Mouse (Mus musculus): ENCODE results near the gene Sele. TPM values are rescaled to one million over a fixed set of nuclear protein-coding genes. Genes with fewer than 3 reads are reported as not detected.

The Sele gene
- polyA plus RNA-seq, 1 experiment from 2014 or later = not detected

DNA sequence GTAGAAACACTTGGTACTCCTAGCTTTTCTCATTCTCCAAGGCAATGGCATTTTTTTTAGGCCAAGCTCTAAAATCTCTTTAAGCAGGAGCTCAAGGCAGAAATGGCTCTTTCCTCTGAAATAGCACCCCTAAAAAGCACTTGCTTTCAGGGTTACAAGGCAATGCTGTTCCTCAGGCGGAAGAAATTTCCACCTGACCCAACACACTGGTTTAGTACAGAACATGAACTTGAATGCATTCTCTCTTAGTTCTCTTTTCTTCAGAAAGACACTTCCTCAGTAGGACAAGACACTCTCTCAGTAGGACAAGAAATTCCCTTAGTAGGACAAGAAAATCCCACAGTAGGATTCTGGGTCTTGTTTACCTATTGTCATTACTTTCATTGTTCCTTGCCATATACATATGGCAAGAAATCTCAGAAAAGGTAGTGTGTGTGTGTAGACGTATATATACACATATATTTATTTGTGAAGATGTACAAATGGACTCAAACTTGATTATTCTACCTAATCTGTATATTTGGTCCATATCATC is 26.6 kb downstream of the Sele start:
- Histone ChIP-seq H3K9me3 (ENCODE audit: control insufficient read depth, low read length) (no peaks in the 10 kb centered on the region), H3K27ac (replicated peaks; ENCODE audit: low read depth, low read length) (no peak overlapping the region), H3K4me1 (ENCODE audit: control insufficient read depth, insufficient read depth, low read length) (no peaks in the 10 kb centered on the region), H3K4me3 (ENCODE audit: low read depth, low read length) (no peak overlapping the region), H3K27me3 (ENCODE audit: control insufficient read depth, insufficient read depth, low read length) (no peaks in the 10 kb centered on the region), H3K9ac (ENCODE audit: low read length) (no peak overlapping the region), H3K36me3 (ENCODE audit: control insufficient read depth, insufficient read depth, low read length) (no peaks in the 10 kb centered on the region), H3K4me2 (ENCODE audit: low read depth, severe bottlenecking) (no peak overlapping the region)
- DNase-seq (ENCODE audit: low spot score) = no peak
- WGBS = 95% methylated on average over 2 of the region's 2 CpGs
- ATAC-seq (ENCODE audit: insufficient number of reproducible peaks, low FRiP score, low TSS enrichment, low read depth) = no peak

- H3K4me1 ChIP-seq (ENCODE audit: control insufficient read depth, insufficient read depth, low read length) = no peaks in the 10 kb centered on the region
- ATAC-seq (ENCODE audit: insufficient number of reproducible peaks, low FRiP score, low TSS enrichment, low read depth) = no peak
- WGBS = 86% methylated on average over 1 of the region's 1 CpGs
- H3K27ac ChIP-seq (replicated peaks; ENCODE audit: low read depth, low read length) = no peak overlapping the region
- no peak for DNase-seq (ENCODE audit: low spot score)
- no peak overlapping the region for H3K4me2 ChIP-seq (ENCODE audit: low read depth, severe bottlenecking)
- no peaks in the 10 kb centered on the region for H3K36me3 ChIP-seq (ENCODE audit: control insufficient read depth, insufficient read depth, low read length)
- no peaks in the 10 kb centered on the region for H3K9me3 ChIP-seq (ENCODE audit: control insufficient read depth, low read length)
- no peaks in the 10 kb centered on the region for H3K27me3 ChIP-seq (ENCODE audit: control insufficient read depth, insufficient read depth, low read length)
- no peak overlapping the region for H3K4me3 ChIP-seq (ENCODE audit: low read depth, low read length)
- no peak overlapping the region for H3K9ac ChIP-seq (ENCODE audit: low read length)
Observed at GRCm38 (mm10) chr1:164075416-164075815, 27.4 kb downstream of the Sele start.

- ATAC-seq (ENCODE audit: insufficient number of reproducible peaks, low FRiP score, low TSS enrichment, low read depth) (no peak), DNase-seq (ENCODE audit: low spot score) (no peak)
- Histone ChIP-seq H3K27ac (replicated peaks; ENCODE audit: low read depth, low read length) (no peak overlapping the region), H3K4me1 (ENCODE audit: control insufficient read depth, insufficient read depth, low read length) (no peaks in the 10 kb centered on the region), H3K36me3 (ENCODE audit: control insufficient read depth, insufficient read depth, low read length) (no peaks in the 10 kb centered on the region), H3K9ac (ENCODE audit: low read length) (no peak overlapping the region), H3K4me3 (ENCODE audit: low read depth, low read length) (no peak overlapping the region), H3K4me2 (ENCODE audit: low read depth, severe bottlenecking) (no peak overlapping the region), H3K9me3 (ENCODE audit: control insufficient read depth, low read length) (no peaks in the 10 kb centered on the region), H3K27me3 (ENCODE audit: control insufficient read depth, insufficient read depth, low read length) (no peaks in the 10 kb centered on the region)
- WGBS = 69% methylated on average over 1 of the region's 1 CpGs
Observed at GRCm38 (mm10) chr1:164076441-164076840, 28.4 kb downstream of the Sele start.

DNA sequence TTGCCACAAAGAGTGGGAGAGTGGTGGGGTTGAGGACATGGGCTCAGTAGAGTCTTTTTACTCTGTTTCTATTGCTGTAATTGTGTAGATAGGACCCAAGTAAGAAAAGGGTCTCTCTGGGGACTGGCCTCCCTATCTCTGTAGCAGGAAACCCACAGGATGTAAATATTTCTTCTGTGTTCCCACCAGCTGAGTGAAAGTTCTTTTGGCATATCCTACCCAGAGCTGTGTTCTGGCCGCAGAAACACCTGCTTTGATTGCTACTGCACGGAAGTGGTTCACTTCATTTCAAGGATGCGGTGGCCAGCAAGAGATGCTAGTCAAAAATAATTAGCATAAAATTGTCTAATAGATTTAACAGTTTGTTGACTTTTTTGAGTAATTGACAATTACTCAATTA is 29.0 kb downstream of the Sele start:
- WGBS = 94% methylated on average over 3 of the region's 3 CpGs
- Histone ChIP-seq H3K27me3 (ENCODE audit: control insufficient read depth, insufficient read depth, low read length) (no peaks in the 10 kb centered on the region), H3K4me1 (ENCODE audit: control insufficient read depth, insufficient read depth, low read length) (no peaks in the 10 kb centered on the region), H3K36me3 (ENCODE audit: control insufficient read depth, insufficient read depth, low read length) (no peaks in the 10 kb centered on the region), H3K9me3 (ENCODE audit: control insufficient read depth, low read length) (no peaks in the 10 kb centered on the region), H3K27ac (replicated peaks; ENCODE audit: low read depth, low read length) (no peak overlapping the region), H3K4me3 (ENCODE audit: low read depth, low read length) (no peak overlapping the region), H3K9ac (ENCODE audit: low read length) (no peak overlapping the region), H3K4me2 (ENCODE audit: low read depth, severe bottlenecking) (no peak overlapping the region)
- no peak for DNase-seq (ENCODE audit: low spot score)
- no peak for ATAC-seq (ENCODE audit: insufficient number of reproducible peaks, low FRiP score, low TSS enrichment, low read depth)

- 82% methylated on average over 4 of the region's 4 CpGs for WGBS
- H3K27ac ChIP-seq (replicated peaks; ENCODE audit: low read depth, low read length) = no peak overlapping the region
- no peak overlapping the region for H3K9ac ChIP-seq (ENCODE audit: low read length)
- H3K27me3 ChIP-seq (ENCODE audit: control insufficient read depth, insufficient read depth, low read length) = no peaks in the 10 kb centered on the region
- H3K4me1 ChIP-seq (ENCODE audit: control insufficient read depth, insufficient read depth, low read length) = no peaks in the 10 kb centered on the region
- H3K9me3 ChIP-seq (ENCODE audit: control insufficient read depth, low read length) = no peaks in the 10 kb centered on the region
- DNase-seq (ENCODE audit: low spot score) (no peak), ATAC-seq (ENCODE audit: insufficient number of reproducible peaks, low FRiP score, low TSS enrichment, low read depth) (no peak)
- no peak overlapping the region for H3K4me2 ChIP-seq (ENCODE audit: low read depth, severe bottlenecking)
- H3K36me3 ChIP-seq (ENCODE audit: control insufficient read depth, insufficient read depth, low read length) = no peaks in the 10 kb centered on the region
- no peak overlapping the region for H3K4me3 ChIP-seq (ENCODE audit: low read depth, low read length)
Observed at GRCm38 (mm10) chr1:164078323-164078741, 30.3 kb downstream of the Sele start.

DNA sequence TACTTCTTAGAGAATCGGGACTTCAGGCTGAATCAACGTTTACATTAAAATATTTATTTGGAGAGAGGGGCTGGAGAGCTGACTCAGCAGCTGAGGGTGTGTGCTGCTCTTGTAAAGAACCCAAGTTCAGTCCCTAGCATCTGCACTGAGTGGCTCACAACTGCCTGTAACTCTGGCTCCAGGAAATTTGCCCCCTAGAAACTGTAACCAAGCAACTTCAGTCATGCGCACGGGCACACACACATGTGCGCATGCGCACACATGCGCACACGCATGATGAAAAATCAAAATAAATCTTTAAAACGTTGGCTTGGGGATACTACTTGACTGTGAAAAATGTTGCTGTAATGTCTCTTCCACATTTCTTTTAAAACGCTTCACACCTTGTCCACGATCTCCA is 31.1 kb downstream of the Sele start:
- Histone ChIP-seq H3K4me2 (ENCODE audit: low read depth, severe bottlenecking) (no peak overlapping the region), H3K36me3 (ENCODE audit: control insufficient read depth, insufficient read depth, low read length) (no peaks in the 10 kb centered on the region), H3K27me3 (ENCODE audit: control insufficient read depth, insufficient read depth, low read length) (no peaks in the 10 kb centered on the region), H3K4me3 (ENCODE audit: low read depth, low read length) (no peak overlapping the region), H3K9ac (ENCODE audit: low read length) (no peak overlapping the region), H3K9me3 (ENCODE audit: control insufficient read depth, low read length) (no peaks in the 10 kb centered on the region), H3K4me1 (ENCODE audit: control insufficient read depth, insufficient read depth, low read length) (no peaks in the 10 kb centered on the region), H3K27ac (replicated peaks; ENCODE audit: low read depth, low read length) (no peak overlapping the region)
- no peak for ATAC-seq (ENCODE audit: insufficient number of reproducible peaks, low FRiP score, low TSS enrichment, low read depth)
- 86% methylated on average over 11 of the region's 11 CpGs for WGBS
- DNase-seq (ENCODE audit: low spot score) = no peak

DNA sequence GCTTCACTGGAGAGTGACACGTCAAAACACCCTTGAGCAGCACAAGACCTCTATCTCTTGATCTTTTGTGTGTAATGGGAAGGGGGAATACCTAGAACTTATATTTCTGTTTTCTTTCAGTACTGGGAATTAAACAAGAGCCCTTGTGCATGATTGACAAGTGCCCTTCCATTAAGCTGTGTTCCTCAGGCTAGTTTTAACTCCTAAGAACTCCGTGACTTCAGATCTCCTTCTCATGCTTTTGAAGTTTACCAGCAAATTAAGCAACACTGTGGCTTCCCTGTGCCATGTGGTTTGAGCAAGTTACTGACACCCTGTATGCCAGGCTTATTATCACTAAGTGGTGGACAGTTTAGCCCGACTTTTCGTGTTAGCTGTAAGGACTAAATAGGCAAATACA is 35.0 kb downstream of the Sele start:
- Histone ChIP-seq H3K4me3 (ENCODE audit: low read depth, low read length) (no peak overlapping the region), H3K27ac (replicated peaks; ENCODE audit: low read depth, low read length) (no peak overlapping the region), H3K9me3 (ENCODE audit: control insufficient read depth, low read length) (no peaks in the 10 kb centered on the region), H3K36me3 (ENCODE audit: control insufficient read depth, insufficient read depth, low read length) (no peaks in the 10 kb centered on the region), H3K27me3 (ENCODE audit: control insufficient read depth, insufficient read depth, low read length) (no peaks in the 10 kb centered on the region), H3K4me1 (ENCODE audit: control insufficient read depth, insufficient read depth, low read length) (no peaks in the 10 kb centered on the region), H3K4me2 (ENCODE audit: low read depth, severe bottlenecking) (no peak overlapping the region), H3K9ac (ENCODE audit: low read length) (no peak overlapping the region)
- 88% methylated on average over 4 of the region's 4 CpGs for WGBS
- DNase-seq (ENCODE audit: low spot score) (no peak), ATAC-seq (ENCODE audit: insufficient number of reproducible peaks, low FRiP score, low TSS enrichment, low read depth) (no peak)

GRCm38 (mm10) chr1:164086797-164087196 is 38.8 kb downstream of the Sele start:
- H3K4me1 ChIP-seq (ENCODE audit: control insufficient read depth, insufficient read depth, low read length) = no peaks in the 10 kb centered on the region
- no peak overlapping the region for H3K4me3 ChIP-seq (ENCODE audit: low read depth, low read length)
- H3K9me3 ChIP-seq (ENCODE audit: control insufficient read depth, low read length) = no peaks in the 10 kb centered on the region
- no peaks in the 10 kb centered on the region for H3K27me3 ChIP-seq (ENCODE audit: control insufficient read depth, insufficient read depth, low read length)
- H3K4me2 ChIP-seq (ENCODE audit: low read depth, severe bottlenecking) = no peak overlapping the region
- no peak overlapping the region for H3K9ac ChIP-seq (ENCODE audit: low read length)
- DNase-seq (ENCODE audit: low spot score) (no peak), ATAC-seq (ENCODE audit: insufficient number of reproducible peaks, low FRiP score, low TSS enrichment, low read depth) (no peak)
- H3K36me3 ChIP-seq (ENCODE audit: control insufficient read depth, insufficient read depth, low read length) = no peaks in the 10 kb centered on the region
- 88% methylated on average over 3 of the region's 3 CpGs for WGBS
- H3K27ac ChIP-seq (replicated peaks; ENCODE audit: low read depth, low read length) = no peak overlapping the region

DNA sequence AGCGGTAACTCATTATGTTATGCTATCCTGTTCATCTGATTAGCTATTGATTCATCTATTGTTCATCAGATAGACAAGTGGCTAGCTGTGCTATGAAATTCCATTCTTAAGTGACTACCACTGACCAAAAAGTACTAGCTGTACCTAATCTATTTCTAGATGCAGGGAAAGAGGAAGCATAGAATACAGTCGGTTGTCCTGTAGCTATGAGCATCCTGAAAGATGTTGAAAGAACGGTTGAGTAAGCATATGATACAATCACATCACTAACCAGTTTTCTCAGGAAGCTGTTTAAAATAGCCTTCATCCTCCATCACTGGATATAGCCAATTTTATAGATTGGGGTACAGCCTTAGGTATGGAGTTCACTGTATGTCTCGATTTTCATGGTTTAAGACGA is 39.8 kb downstream of the Sele start:
- no peaks in the 10 kb centered on the region for H3K36me3 ChIP-seq (ENCODE audit: control insufficient read depth, insufficient read depth, low read length)
- no peak overlapping the region for H3K9ac ChIP-seq (ENCODE audit: low read length)
- no peaks in the 10 kb centered on the region for H3K9me3 ChIP-seq (ENCODE audit: control insufficient read depth, low read length)
- no peak overlapping the region for H3K4me2 ChIP-seq (ENCODE audit: low read depth, severe bottlenecking)
- no peaks in the 10 kb centered on the region for H3K4me1 ChIP-seq (ENCODE audit: control insufficient read depth, insufficient read depth, low read length)
- no peak for DNase-seq (ENCODE audit: low spot score)
- H3K4me3 ChIP-seq (ENCODE audit: low read depth, low read length) = no peak overlapping the region
- WGBS = 91% methylated on average over 5 of the region's 5 CpGs
- no peak for ATAC-seq (ENCODE audit: insufficient number of reproducible peaks, low FRiP score, low TSS enrichment, low read depth)
- no peak overlapping the region for H3K27ac ChIP-seq (replicated peaks; ENCODE audit: low read depth, low read length)
- no peaks in the 10 kb centered on the region for H3K27me3 ChIP-seq (ENCODE audit: control insufficient read depth, insufficient read depth, low read length)
